Mouse (Mus musculus): ENCODE measurements at regions not wholly inside any gene's neighbourhood (a gene's known extent, or its start where the extent isn't known, plus 50 kb on each side); places are given as distances from the start of the nearest gene placed in this dataset.

DNA sequence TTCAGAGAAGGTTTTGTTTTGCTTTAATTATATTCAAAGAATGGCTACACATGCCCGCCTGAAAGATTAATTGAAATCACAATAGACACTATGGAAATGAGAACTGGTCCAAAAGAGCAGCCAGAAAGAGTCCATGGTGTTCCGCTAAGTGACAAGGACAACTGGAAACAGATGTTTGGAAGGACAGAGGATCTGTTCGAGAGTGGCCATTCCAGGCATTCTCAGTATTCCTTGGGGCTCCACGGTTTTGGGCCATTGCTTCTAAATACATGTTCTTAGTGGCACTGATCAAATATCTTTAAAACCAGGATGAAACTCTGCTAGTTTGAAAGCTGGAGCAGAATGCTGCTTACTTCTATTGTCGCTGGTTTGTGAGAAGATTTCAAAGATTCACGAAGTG is 158.6 kb downstream of the Dact1 start:
- intact Hi-C loops (cut with DNase I): no loop called here
- DNase-seq: no peak
- no peak overlapping the region for H3K4me3 ChIP-seq

DNA sequence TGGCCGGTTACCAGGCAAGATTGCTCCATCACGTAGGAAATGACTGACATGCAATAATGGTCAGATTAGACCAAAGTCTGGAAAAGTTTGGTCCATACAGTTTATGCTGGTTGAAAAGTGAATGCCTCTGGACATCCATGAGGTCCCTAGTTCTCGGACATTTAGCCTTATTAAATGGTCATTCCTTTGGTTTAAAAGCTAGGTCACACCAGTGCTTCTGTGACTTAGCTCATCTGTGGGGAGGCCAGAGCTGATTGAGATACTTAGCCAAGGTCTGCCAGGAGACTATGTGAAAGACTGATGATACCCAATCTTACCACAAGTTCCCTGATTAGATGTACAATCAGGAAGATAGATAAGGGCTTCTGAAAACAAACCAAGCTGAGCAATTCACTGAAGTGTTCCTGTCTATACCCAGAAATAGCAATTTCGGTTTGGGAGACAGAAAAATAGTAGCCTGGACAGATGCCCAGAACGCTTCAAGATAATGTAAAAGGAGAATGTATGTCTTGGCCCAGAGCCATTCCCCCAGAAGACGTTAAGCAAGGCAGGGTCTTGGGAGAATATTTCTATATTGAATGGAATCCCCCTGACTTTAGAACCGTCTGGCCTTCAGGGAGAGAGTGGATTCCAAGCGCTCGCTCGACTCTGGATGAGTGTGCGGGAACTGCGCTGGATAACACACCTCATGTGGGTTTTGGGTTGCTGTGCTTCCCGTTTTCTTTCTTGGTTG is 161.5 kb downstream of the Dact1 start:
- intact Hi-C loops (cut with DNase I): no loop called here
- DNase-seq: no peak
- H3K27ac ChIP-seq: no peak overlapping the region
- H3K4me3 ChIP-seq: no peak overlapping the region
- TF ChIP-seq CTCF (IDR thresholded peaks at IDR 0.05): no peak

More for the DNA sequence above, 158.6 kb downstream of the Dact1 start:
- no peak overlapping the region; the same call in 1 of the 2 replicates for H3K27ac ChIP-seq
- TF ChIP-seq CTCF (IDR thresholded peaks at IDR 0.05): no peak

DNA sequence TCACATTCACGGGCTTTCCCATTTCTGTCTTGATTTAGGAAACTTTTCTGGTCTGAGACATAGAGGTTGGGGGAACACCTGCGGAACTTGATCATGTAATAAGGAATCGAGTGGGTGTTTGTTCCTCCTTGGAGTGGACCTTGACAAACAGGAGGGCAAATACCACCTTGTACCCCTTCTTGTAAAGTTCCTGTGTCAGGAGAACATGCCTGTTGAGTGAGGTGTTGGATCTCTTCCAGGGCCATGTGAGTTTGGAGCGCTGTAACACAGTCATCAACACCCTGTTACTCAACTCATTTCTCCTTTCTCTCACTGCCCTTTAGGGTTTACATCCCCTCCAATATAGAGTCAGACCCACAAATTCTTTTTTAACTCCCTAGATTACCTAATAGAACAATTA is 162.0 kb downstream of the Dact1 start:
- intact Hi-C loops (cut with DNase I): no loop called here
- TF ChIP-seq CTCF (IDR thresholded peaks at IDR 0.05): no peak
- no peak overlapping the region for H3K4me3 ChIP-seq
- H3K27ac ChIP-seq: no peak overlapping the region
- no peak for DNase-seq

DNA sequence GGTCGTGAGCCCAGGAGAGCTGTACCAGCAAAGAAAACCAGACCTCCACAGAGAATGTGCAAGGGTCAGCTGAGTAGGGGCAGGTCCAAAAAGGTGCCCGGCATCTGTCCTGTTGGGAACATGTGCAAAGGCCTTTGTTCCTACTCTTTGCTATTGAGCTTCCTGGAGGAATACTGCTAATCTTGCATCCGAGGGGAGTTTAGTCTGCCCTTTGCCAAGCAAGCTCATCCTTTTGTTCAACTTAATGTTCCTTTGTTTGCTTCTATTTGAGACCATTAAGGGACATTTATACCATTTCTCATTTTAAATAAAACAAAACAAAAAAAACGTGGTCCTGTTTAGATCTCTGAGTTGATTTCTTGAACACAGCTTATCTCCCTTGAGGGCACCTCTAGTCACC is 166.6 kb downstream of the Dact1 start:
- no peak for TF ChIP-seq CTCF (IDR thresholded peaks at IDR 0.05)
- peak overlapping the region; percentile 32; the same call in 1 of the 2 replicates for H3K27ac ChIP-seq
- intact Hi-C loops (cut with DNase I): no loop called here
- H3K4me3 ChIP-seq: no peak overlapping the region
- no peak for DNase-seq

DNA sequence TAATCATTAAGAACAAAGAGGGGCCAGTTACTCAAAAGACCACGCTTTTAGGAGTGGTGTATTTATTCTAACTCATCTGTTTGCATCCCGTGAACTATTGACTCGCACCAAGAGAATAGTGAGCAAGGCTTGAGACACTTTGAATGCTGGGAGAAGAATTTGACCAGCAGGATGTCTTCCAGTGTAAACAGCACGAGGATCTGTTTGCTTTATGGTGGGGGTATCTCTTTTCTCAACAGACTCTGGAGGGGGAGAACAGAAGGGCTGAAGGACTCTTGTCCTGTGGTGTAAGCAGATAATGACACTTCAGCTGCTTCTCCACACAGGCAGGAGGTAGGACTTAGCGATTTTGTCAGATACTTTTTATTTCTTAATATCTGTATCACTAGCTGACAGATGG is 168.0 kb downstream of the Dact1 start:
- no peak for TF ChIP-seq CTCF (IDR thresholded peaks at IDR 0.05)
- DNase-seq: no peak
- Histone ChIP-seq H3K27ac (no peak overlapping the region), H3K4me3 (no peak overlapping the region)
- intact Hi-C loops (cut with DNase I): no loop called here

DNA sequence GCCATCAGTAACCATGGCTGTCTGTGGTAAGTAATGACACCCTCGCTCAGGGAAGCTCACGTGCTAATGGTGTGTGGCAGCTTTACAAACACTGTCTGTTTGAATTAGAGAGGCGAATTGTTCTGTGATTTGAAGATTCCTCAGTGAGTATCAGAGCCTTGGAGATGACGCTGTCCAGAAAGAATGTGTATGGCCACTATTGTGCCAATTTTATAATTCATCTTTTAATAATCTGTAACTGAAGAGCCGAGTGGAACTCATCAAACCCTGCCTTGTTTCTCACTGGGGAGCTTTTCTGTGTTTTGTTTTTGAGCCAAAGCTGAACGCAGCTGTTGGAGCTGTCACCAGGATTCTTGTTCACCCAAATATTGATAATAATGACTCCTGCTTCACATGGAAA is 171.7 kb downstream of the Dact1 start:
- Histone ChIP-seq H3K27ac (peak overlapping the region; percentile 60), H3K4me3 (no peak overlapping the region)
- intact Hi-C loops (cut with DNase I): no loop called here
- DNase-seq: peak; percentile 28
- no peak for TF ChIP-seq CTCF (IDR thresholded peaks at IDR 0.05)

DNA sequence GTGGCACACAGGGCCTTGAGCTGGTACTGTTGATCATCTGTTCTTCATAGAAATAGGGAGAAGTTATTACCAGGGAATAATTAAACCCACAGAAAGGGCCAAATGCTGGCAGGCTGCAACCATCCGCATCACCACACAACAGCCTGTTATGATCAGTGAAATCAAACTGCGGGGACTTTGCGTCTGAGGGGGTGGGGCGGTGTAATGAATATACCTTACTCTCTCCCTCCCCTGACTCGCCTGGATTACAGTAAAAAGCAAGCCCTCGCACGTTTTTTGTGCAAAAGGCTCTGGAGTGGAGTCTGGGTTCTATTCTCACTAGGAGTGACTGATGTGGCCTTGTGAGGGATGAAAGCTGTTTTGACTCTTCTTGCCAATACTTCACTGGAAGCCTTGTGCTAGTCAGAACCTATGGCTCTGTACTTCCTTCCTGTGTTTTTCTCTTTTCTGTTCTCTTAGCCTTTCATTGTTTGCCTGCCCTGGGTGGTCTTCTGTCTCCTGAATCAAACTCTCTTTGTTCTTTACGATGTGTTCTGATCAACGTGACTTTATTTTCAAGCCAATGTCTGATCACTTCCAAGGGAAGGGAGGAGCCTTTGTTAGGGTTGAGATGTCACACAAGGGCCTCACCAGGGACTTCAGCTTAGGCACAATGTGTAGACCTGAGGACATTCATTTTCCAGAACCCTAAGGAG is 172.4 kb downstream of the Dact1 start:
- TF ChIP-seq CTCF (IDR thresholded peaks at IDR 0.05): no peak
- Histone ChIP-seq H3K27ac (peak overlapping the region; percentile 31), H3K4me3 (no peak overlapping the region)
- intact Hi-C loops (cut with DNase I): no loop called here
- peak; percentile 34 for DNase-seq

DNA sequence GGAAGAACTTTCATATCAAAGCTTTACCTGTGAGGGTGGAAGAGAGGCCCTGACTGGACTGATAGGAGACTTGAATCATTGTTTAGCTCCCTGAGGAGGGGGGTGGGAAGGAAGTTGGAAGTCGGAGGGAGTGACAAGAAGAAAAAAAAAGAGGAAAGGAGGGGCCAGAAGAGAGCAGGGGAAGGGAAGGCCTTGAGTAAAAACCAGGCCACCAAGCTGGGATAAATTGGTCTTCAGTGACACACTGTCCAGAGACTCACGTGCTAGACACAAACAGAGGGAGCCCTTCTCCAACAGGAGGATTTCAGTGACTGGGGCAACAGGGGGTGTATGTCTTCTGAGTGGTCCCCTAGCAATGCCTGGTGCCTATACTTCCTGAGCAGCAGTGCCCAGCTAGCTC is 172.9 kb downstream of the Dact1 start:
- H3K27ac ChIP-seq: no peak overlapping the region
- no peak overlapping the region for H3K4me3 ChIP-seq
- intact Hi-C loops (cut with DNase I): no loop called here
- no peak for DNase-seq
- no peak for TF ChIP-seq CTCF (IDR thresholded peaks at IDR 0.05)

DNA sequence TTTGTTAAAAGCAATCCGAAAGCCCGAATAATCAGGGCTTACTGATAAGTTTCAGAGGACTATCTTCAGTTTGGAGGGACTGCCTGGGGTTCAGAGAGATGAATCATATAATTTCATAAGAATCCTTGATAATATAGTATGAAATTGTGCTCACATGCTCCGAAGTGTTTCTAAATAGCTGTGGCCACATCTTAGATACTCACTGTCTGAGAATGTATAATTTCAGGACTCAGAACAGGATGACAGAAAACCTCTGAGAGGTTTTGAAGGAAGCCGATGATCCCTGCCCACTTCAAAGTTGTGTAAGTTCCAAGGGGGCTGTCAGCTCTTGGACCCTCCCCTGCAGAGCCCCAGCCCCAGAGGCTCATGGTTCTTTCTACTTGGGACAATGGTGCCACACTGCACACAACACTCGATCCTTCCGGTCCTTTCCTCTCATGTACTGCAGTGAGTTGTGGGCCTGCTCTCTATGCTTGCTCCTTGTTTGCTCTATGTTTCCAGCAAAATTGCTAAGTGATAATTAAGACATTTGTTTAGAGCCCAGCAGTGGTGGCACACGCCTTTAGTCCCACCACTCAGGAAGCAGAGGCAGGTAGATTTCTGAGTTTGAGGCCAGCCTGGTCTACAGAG is 174.0 kb downstream of the Dact1 start:
- H3K27ac ChIP-seq: no peak overlapping the region

DNA sequence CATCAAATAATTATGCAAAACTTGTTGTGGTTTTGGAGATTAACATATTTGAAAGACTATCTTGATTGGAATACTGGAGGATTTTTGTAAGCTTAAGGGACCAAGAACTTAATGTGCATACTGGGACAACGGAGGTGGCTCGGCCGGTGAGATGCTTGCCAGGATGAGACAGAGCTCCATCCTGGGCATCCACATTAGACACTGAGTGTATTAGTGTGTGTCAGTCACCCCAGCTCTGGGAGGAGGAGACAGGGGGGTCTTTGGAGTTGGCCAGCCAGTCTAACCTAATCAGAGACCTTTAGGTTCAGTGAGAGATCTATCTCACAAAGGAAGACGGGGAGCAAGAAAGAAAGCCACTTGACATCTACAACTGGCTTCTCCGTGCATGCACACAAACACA is 174.6 kb downstream of the Dact1 start:
- no peak for DNase-seq
- TF ChIP-seq CTCF (IDR thresholded peaks at IDR 0.05): no peak
- H3K4me3 ChIP-seq: no peak overlapping the region
- H3K27ac ChIP-seq: no peak overlapping the region
- intact Hi-C loops (cut with DNase I): no loop called here

More for the DNA sequence above, 174.0 kb downstream of the Dact1 start:
- DNase-seq: no peak
- no peak overlapping the region for H3K4me3 ChIP-seq
- intact Hi-C loops (cut with DNase I): no loop called here
- TF ChIP-seq CTCF (IDR thresholded peaks at IDR 0.05): no peak

DNA sequence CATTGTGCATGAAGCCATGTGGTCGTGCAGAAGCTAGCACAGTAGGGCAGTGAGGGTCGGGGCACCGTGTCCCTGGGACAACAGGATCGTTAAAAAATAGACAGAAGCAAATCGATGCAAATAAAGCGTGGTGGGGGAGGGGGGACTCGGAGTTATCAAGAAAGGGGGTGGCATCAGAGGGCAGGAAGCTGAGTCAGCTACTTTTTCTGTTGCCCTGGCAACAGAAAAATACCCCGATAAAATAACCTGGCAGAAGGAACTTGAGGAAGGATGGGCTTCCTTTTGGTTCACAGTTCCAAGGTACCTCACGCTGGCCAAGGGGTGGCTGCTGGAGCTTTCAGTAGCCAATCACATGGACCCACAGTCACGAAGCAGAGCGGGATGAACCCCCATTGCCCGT is 176.4 kb downstream of the Dact1 start:
- no peak overlapping the region for H3K4me3 ChIP-seq
- no peak for DNase-seq
- intact Hi-C loops (cut with DNase I): no loop called here
- no peak overlapping the region for H3K27ac ChIP-seq
- TF ChIP-seq CTCF (IDR thresholded peaks at IDR 0.05): no peak

DNA sequence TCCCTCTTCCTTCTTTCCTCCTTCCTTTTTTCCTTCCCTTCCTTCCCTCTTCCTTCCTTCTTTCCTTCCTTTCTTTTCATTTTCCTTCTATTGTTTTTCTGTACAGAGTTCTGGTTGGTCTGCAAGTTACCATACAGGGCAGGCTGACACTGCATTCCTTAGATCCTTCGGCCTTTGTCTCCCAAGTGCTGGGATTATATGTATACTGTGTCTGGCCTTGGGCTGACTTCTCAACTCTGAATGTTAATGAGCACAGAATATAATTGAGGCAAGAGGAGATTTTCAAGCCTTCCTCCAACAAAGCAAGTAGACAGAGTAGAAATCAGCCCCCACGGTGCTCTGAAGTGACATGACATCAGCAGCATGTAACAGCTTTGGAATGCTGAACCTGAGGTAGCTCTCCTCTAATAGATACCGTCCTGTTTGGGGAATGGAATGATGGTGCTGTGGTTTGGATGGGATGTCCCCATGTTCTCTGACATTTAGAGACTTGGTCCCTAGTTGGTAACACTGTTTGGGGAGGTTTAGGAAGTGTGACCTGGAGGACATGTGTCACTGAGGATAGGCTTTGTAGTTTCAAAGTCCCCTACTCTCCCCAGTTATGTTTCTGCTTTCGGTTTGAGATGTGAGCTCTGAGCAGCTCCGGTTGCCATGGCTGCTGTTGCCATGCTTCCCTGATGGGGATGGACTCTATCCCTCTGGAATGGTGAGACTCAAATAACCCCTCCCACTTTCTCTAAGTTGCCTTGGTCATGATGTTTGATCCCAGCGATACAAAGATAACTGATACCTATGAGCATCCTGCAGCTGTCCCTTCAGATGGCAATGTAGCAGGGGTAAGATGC is 178.1 kb downstream of the Dact1 start:
- no peak for DNase-seq
- no peak overlapping the region for H3K27ac ChIP-seq
- intact Hi-C loops (cut with DNase I): no loop called here
- no peak for TF ChIP-seq CTCF (IDR thresholded peaks at IDR 0.05)
- no peak overlapping the region for H3K4me3 ChIP-seq

Data from gastrocnemius, adult 2 months (tissue).